In genomic region chr11:33749979-33750378, GRCm38 (mm10) we compare ENCODE assay signal across 16 mouse cellular contexts.
DNase-seq lines count a peak whose midpoint lies in the region; ATAC-seq and TF ChIP-seq lines count a peak whose summit lies in the region.
"Had no signal": no experiment of that assay in that cellular context is flagged by ENCODE, and none has a peak within 500 bp of the region (broad histone marks: within the 10 kb centered on the region; RNA-seq: fewer than 3 reads in every experiment).

No protein-coding gene starts in this region.

- H3K27ac ChIP-seq in liver, adult 2 months (replicated peaks; ENCODE audit: insufficient read depth, low read depth, low read length) = no peak overlapping the region
- no peak overlapping the region for H3K27ac ChIP-seq in liver, embryonic 11.5 days (ENCODE audit: low read depth, low read length)
- no peak overlapping the region for H3K27ac ChIP-seq in embryonic fibroblast, embryonic 13.5 days (ENCODE audit: insufficient read depth, low read length)
- no peak overlapping the region for H3K27ac ChIP-seq in small intestine, adult 2 months (ENCODE audit: insufficient read depth, low read depth, low read length)
- H3K27ac ChIP-seq: embryonic facial prominence, embryonic 12.5 days; neural tube, embryonic 15.5 days had no signal

- TF ChIP-seq POLR2A in liver, adult 2 months (IDR thresholded peaks at IDR 0.05; ENCODE audit: extremely low read depth, insufficient read depth, low read length) = no peak
- TF ChIP-seq POLR2A in embryonic fibroblast, embryonic 13.5 days (IDR thresholded peaks at IDR 0.05; ENCODE audit: low read depth, low read length) = no peak
- no peak for TF ChIP-seq POLR2A in small intestine, adult 2 months (IDR thresholded peaks at IDR 0.05; ENCODE audit: low read depth, low read length)

- H3K9me3 ChIP-seq in liver, embryonic 11.5 days (ENCODE audit: control insufficient read depth, low read length) = no peaks in the 10 kb centered on the region
- H3K9me3 ChIP-seq: embryonic facial prominence, embryonic 12.5 days; neural tube, embryonic 15.5 days had no signal

- H3K4me2 ChIP-seq in liver, embryonic 11.5 days = no peak overlapping the region
- H3K4me2 ChIP-seq: embryonic facial prominence, embryonic 12.5 days; neural tube, embryonic 15.5 days had no signal

- DNase-seq in CD4-positive, CD25-positive, alpha-beta regulatory T cell, adult 2 months (ENCODE audit: low read depth, low spot score) = peak; percentile 14
- DNase-seq in liver, adult 2 months (ENCODE audit: extremely low read depth, low read depth, low spot score) = no peak
- no peak for DNase-seq in liver, embryonic 11.5 days (ENCODE audit: low spot score)
- DNase-seq in right cerebral cortex, postnatal 36 days (ENCODE audit: low spot score in 2 of 2) = no peak
- DNase-seq: adrenal gland, postnatal 25 days; cerebellum, adult 9-11 months; right cerebral cortex, postnatal 14 days had no signal

- no peaks in the 10 kb centered on the region for H3K4me1 ChIP-seq in liver, adult 2 months (ENCODE audit: control insufficient read depth, insufficient read depth, low read length)
- no peaks in the 10 kb centered on the region for H3K4me1 ChIP-seq in liver, embryonic 11.5 days (replicated peaks; ENCODE audit: control insufficient read depth, insufficient read depth, low read length)
- peaks cover 11% of the 10 kb centered on the region for H3K4me1 ChIP-seq in embryonic fibroblast, embryonic 13.5 days (ENCODE audit: control insufficient read depth, insufficient read depth, low read length)
- H3K4me1 ChIP-seq in small intestine, adult 2 months (ENCODE audit: control insufficient read depth, insufficient read depth, insufficient read length, low read length) = no peaks in the 10 kb centered on the region

- H3K9ac ChIP-seq in liver, adult 2 months (ENCODE audit: low read depth, low read length) = no peak overlapping the region
- H3K9ac ChIP-seq in liver, embryonic 11.5 days (ENCODE audit: low read depth, low read length) = no peak overlapping the region
- H3K9ac ChIP-seq: embryonic facial prominence, embryonic 12.5 days; neural tube, embryonic 15.5 days had no signal

- no peak for ATAC-seq in CD4-positive, CD25-positive, alpha-beta regulatory T cell, adult 4 months
- ATAC-seq in liver, embryonic 11.5 days (replicated peaks; ENCODE audit: low FRiP score) = no peak
- no peak for ATAC-seq in erythroid progenitor cell, adult 5-6 weeks (replicated peaks; ENCODE audit: low FRiP score, poor library complexity, severe bottlenecking)
- ATAC-seq: forebrain, embryonic 16.5 days; intestine, embryonic 16.5 days; Patski had no signal

- no peak overlapping the region for H3K4me3 ChIP-seq in liver, adult 2 months (ENCODE audit: insufficient read depth, low read depth, low read length)
- no peak overlapping the region for H3K4me3 ChIP-seq in liver, embryonic 11.5 days (ENCODE audit: low read depth, low read length)
- H3K4me3 ChIP-seq in embryonic fibroblast, embryonic 13.5 days (ENCODE audit: insufficient read depth, low read length) = no peak overlapping the region
- no peak overlapping the region for H3K4me3 ChIP-seq in small intestine, adult 2 months (ENCODE audit: low read depth, low read length)
- H3K4me3 ChIP-seq: embryonic facial prominence, embryonic 12.5 days; neural tube, embryonic 15.5 days had no signal

- WGBS in liver, adult 2 months = 74% methylated on average over 4 of the region's 4 CpGs
- 73% methylated on average over 4 of the region's 4 CpGs for whole genome bisulfite sequencing in liver, embryonic 11.5 days
- WGBS in small intestine, adult 2 months = 79% methylated on average over 4 of the region's 4 CpGs

- TF ChIP-seq CTCF in liver, adult 2 months (IDR thresholded peaks at IDR 0.05; ENCODE audit: low read depth, low read length) = peak; percentile 44
- peak; percentile 17; the same call in 1 of the 2 replicates for TF ChIP-seq CTCF in embryonic fibroblast, embryonic 13.5 days (IDR thresholded peaks at IDR 0.05; ENCODE audit: borderline replicate concordance, insufficient read depth, low read length)
- TF ChIP-seq CTCF in small intestine, adult 2 months (IDR thresholded peaks at IDR 0.05; ENCODE audit: extremely low read depth, insufficient read length, insufficient replicate concordance, low read depth, low read length) = peak; percentile 32; the same call in 1 of the 2 replicates

- no peaks in the 10 kb centered on the region for H3K27me3 ChIP-seq in liver, adult 2 months (ENCODE audit: control insufficient read depth, insufficient read depth, low read length)
- H3K27me3 ChIP-seq in liver, embryonic 11.5 days (replicated peaks; ENCODE audit: control insufficient read depth, insufficient read depth, low read length) = no peaks in the 10 kb centered on the region
- H3K27me3 ChIP-seq in small intestine, adult 2 months (ENCODE audit: control insufficient read depth, insufficient read depth, low read length) = no peaks in the 10 kb centered on the region
- H3K27me3 ChIP-seq: neural tube, embryonic 15.5 days; Patski had no signal

- no peaks in the 10 kb centered on the region for H3K36me3 ChIP-seq in liver, adult 2 months (ENCODE audit: control insufficient read depth, insufficient read depth, low read length)
- H3K36me3 ChIP-seq in liver, embryonic 11.5 days (ENCODE audit: control insufficient read depth, insufficient read depth, low read length) = no peaks in the 10 kb centered on the region
- H3K36me3 ChIP-seq in small intestine, adult 2 months (ENCODE audit: control insufficient read depth, insufficient read depth, low read length) = no peaks in the 10 kb centered on the region
- H3K36me3 ChIP-seq: embryonic facial prominence, embryonic 12.5 days; neural tube, embryonic 15.5 days had no signal

- no peaks in the 10 kb centered on the region for H3K79me2 ChIP-seq in liver, adult 2 months (ENCODE audit: control insufficient read depth, insufficient read depth, low read length)
